Mouse (Mus musculus) induced T-regulatory cell, adult 2 months (primary cell): ENCODE results near the gene Nipsnap2.
"Not testable (repeated sequence)": the region's sequence is repeated elsewhere in the genome, so short reads cannot be mapped to it uniquely, and the experiment has no call there.

ENCODE experiments used
- DNase-seq: peaks from one replicate; pipeline ENCODE4 v3.0.0-alpha.2; 2012; ENCODE audit warnings: low read depth

Gene Nipsnap2

DNA sequence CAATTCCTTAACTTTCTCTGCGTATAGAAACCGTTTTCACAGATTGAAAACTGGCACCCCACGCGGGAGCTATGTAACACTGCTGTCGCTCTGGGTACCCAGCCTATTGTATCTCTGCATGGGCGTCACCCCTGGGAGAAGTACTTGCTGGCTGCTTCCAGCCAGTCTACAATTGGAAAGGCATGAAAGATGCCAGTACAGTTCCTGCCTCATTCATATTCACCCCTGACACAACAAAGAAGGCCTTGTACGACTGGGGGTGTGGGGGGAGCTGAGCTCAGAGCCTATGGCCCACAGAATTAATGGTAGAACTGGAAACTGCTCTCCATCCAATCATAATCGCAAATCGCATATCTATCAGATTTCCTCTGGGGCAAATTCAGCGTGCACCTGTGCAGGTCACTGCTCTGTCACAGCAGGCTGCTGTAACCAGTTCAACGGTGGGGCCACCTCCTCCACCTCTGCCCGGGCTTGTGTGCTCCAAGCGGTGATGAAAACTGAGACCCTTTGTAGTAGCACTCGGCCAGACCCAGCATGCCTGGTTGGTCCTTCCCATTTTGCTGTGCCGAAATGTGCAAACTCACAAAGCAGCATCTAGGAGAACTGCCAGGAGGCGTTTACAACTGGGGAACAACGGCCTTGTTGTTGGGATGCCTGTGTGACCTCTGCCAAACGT, 37.1 kb downstream of the Nipsnap2 start:
- DNase-seq, result no peak

DNA sequence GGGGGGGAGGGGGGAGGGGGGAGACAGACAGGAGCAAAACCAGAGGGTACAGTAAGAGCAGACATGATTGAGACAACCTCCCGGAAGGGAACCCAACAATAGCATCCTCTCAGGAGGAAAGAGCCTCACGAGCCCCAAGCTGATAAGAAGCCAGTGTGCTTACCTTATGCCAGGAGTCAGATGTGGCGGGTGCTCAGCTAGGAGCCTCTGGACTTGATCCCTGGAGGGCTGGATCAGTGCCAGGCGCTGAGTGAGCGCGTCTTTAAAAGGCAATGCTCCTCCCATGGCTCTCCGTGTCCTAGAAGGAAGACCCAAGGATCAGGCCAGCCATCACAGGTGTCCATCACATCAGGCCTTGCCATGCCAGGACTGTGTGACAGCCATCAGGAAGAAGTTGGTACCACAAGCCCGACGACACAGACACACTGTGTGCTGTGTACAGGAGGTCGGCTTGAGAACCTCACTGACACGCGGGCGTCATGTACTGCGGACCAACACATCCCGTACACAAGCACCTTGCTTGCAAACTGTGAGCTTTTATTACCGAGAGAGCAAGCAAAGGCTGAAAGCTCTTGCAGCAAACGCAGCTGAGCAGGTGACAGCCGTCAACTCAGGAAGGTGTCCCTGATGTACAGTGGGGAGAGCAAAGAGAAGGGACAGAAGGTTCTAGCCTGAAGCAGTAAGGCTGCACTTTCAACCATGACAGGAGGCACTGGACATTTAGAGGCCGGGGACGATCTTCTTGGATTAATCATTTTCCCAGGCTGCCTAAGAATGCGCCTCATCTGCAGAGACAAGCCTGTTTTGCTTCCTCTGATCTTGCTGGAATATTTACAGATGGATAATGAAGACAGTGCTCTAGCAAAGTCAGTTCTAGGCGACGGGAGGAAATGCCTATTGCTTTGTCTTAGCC, 45.8 kb downstream of the Nipsnap2 start:
- no peak for DNase-seq

DNA sequence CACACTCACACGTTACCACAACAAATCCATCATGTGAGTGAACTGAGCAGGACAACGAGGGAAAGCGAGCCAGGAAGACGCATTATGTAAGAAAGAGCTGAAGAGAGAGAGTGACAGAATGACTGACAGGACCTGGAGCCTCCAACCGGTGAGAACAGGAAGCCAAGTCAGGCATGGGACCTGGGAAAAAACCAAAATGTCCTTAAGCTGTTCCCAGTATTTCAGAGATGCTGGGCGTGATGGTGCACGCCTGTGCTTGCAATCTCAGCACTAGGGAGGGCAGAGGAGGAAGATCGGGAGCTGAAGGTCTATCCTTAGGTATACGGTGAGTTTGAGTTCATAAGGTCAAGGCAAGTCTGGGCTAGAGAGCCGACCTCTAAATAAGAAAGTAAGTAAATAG, 47.6 kb downstream of the Nipsnap2 start:
- no peak for DNase-seq

DNA sequence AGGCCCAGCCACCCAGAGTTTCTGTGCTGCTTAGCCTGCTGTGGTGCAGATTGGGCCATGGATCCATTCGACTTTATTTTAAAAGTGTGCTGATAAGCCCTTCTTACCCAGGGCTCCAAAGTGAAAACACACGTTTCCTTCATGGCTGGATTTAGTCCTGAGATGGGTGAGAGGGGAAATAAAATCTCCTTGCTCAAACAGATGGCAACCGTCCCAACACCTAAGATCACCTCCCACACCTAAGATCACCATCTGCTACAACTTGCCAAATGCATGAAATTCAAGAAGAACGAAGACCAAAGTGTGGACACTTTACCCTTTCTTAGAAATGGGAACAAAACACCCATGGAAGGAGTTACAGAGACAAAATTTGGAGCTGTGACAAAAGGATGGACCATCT, 48.5 kb downstream of the Nipsnap2 start:
- DNase-seq, result not testable (repeated sequence)

DNA sequence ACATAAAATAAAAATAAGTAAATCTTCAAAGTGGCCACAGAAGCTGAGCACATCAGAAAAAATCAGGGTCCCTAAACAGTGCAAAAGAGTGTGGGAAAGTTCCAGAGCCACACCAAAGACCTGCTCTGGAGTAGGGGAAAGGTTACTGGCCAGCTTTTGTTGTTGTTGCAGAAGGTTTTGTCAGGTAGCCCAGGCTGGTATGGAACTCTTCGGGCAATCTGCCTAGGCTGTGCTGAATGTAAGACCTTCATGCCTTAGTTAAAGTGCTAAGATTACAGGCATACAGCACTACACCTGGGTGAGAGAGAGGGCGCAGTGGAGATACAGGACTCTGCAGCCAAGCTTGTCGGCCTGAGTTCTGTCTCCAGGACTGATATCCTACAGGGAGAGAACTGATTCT, 49.8 kb downstream of the Nipsnap2 start:
- DNase-seq, result no peak

DNA sequence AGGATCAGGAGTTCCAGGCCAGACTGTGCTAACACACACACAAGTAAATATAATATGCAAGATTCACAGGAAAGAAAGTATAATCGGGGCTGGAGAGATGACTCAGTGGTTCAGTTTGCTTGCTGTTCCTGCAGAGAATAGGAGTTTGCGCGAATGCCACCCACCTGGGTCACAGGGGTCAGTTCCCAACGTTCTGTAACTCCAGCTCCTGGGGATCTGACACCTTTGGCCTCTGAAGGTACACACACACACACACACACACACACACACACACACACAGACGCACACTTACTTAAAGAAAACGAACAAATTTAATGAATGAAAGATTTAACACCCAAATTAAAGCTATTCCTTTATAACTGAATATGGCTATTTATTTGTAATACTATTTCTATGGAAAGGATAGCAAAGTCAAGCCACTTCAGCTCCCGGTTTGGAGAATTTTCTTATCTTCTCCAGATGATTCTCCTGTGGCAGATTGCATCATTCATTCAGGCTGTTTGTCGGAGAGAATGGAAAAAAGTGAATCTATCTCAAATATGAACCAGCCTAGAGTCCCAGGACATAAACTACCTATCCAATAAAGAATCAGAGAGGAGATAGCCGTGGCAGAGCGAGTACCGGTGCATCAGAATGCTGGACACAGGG, 53.6 kb downstream of the Nipsnap2 start:
- no peak for DNase-seq

DNA sequence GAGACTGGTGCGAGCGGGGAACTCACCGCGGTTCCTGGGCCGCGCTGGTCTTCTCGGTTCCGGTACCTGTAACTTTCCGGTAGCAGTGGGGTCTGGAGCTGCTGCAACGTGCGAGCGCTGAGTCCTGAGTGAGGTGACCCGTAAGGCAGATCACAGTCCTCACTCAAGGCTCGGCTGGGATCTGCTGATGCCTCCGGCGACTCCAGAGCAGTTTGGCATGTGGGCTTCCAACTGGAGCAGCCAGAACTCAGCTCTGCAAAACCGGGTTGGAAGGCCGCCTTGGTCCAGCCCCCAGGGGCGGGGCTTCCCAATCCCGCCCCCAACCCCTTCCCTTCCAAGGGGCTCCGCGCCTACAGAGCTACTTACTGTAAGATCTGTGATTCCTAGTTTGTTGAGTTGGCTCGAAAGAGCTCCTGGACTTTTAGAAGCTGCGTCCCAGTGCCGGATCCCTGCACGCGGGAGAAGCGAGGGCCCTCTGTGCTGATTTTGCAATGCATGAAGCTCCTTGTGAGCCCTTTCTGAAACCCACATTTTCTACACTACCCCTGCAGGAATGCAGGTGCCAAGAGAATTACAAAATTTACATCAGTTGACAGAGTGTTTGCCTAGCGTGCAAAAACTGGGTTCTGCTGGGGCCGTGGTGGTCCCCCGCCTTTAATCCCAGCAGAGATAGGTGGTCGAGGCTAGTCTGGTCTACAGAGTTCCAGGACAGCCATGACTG, 54.3 kb downstream of the Nipsnap2 start:
- DNase-seq, result peak; percentile 87

DNA sequence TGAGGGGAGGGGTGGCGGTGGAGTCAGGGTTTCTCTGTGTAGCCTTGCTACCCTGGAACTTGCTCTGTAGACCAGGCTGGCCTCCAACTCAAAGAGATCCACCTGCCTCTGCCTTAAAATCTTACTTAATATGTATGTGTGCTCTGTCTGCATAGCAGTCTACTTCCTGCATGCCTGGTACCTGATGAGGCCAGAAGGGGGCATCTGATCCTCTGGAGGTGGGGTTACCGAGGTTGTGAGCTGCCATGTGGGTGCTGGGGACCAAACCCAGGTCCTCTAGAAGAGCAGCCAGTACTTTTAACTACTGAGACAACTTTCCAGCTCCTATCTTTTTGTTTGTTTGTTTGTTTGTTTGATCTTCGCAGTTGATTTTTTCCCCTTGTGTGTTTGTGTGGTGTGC, 55.3 kb downstream of the Nipsnap2 start:
- peak; percentile 29 for DNase-seq

DNA sequence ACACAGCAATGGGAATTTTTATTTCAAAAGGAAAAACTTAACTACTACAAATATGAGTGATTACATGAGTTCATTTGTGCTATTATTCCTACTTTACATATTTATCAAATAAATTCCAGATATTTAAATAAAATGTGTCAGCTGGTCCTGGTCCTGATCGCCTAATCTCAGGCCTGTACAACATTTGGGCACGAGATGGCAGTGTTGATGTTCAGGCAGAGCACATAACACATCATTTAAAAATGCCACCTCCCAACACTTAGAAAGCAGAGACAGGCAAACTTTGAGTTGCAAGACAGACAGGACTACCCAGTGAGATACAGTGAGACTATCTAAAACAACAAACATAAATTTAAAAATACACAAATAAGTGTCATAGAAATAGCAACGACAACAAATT, 57.3 kb downstream of the Nipsnap2 start:
- DNase-seq, result peak; percentile 70

DNA sequence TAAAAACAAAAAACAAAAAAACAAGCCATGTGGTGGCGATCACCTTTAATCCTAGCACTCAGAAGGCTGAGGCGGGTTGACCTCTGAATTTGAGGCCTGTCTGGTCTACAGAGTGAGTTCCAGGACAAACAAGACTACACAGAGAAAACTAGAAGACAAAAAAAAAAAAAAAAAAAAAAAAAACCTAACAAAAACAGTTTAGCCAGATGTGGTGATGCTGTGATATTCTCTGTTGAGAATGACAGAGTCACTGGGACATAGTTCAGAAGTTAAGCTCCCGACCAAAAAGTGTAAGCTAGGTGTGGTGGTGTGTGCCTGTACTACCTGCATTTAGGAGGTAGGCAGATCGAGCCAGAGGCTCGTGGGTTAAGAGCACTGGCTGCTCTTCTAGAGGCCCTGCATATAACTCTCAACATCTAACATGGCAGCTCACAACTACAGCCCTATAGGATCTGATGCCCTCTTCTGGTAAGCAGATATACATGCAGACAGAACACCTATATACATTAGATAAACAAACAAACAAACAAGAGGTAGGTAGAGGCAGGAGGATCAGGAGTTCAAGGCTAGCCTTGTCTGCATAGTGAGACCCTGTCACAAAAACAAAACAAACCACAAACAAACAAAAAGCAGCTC, 60.5 kb downstream of the Nipsnap2 start:
- peak; percentile 34 for DNase-seq

DNA sequence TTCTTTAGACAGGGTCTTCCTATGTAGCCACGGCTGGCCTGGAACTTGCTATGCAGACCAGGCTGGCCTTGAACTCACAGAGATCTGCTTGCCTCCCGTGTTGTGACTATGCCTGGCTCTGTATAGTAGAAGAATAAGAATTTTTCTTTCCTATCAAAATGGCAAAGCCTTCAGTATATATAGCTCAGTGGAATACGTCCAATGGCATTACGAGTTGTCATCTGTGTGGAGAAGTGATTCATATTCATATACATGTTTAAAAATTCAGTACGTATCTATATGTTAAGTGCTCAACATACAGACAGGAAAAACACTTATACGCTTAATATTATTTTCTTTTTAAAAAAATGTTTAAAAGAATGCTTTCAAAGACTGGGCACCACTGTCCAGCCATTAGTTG, 61.3 kb downstream of the Nipsnap2 start:
- DNase-seq, result no peak

DNA sequence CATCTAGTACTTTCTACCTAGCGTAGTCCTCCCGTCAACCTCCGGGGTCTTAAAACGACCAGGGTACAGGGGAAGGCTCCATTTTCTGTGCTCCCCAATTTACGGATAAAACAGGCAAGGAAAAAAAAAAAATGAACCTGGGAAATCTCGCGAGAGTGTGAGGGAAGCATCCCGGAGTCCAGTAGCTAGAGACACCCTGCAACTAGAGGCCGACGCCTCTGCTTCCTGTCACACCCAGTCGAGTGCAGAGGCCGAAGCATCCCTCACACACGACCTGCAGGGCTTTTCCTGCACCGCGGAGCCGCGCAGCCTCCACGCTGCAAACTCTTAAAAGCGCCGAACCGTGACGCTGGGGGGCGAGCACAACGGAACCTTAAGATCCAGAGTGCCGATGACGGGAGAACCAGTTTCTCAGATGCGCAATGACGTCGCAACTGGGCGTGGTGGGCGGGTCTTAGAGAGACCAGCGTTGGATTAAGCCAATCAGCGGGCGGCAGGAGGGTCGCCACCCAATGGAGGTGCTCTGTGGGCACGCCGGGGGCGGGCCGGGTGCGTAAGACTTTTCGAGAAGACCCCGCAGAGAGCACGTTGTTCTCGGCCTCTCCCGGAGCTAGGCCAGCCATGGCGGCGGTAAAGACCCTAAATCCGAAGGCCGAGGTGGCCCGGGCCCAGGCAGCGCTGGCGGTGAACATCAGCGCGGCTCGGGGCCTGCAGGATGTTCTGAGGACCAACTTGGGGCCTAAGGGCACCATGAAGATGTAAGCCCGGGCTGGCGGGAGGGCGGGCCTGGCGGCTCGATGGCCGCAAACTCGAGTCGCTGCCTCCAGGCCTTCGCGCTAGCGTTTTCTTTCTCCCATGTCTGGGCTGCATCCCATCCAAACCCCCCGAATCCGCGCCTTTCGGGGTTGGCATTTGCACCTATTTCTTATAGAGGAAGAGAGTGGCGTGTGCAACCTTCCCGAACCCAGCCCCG, 62.2 kb downstream of the Nipsnap2 start, which contains the start of gene Psph:
Psph (minus strand) TSS at position 632 of the 973 bp plus-strand sequence.
- peak; percentile 100 for DNase-seq

DNA sequence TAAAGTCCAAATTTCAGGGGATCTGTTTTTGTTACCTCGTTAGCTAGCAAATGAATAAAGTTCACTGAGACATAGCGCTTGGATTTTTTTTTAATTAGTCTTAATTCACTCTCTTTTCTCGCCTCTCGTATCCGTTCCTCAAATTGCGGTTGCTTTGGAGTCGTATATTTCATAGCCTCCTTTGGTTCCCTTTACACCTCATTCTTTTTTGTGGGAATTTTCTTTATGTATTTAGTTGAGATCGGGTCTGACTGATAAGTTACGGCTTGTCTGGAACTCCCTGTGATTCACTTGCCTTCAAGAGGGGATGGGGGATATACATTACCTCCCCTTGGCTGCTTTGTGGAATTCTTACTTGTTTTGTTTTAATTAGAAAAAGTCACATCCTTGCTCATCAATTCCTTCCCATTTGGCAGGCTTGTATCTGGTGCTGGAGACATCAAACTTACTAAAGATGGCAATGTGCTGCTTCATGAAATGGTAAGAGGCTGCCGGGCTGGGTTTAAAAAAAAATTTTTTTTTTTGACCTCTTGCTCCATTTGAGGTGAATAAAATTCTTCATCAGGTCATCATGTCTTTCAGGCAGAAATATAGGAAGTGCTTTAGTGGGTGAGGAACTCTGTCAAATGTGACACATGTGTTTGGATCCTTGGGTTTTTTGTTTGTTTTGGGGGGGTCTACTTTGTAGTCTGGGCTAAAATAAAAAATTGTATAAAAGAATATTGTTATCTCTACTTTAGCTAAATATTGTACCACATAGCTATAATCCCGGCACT, 63.1 kb downstream of the Nipsnap2 start:
- peak; percentile 27 for DNase-seq

DNA sequence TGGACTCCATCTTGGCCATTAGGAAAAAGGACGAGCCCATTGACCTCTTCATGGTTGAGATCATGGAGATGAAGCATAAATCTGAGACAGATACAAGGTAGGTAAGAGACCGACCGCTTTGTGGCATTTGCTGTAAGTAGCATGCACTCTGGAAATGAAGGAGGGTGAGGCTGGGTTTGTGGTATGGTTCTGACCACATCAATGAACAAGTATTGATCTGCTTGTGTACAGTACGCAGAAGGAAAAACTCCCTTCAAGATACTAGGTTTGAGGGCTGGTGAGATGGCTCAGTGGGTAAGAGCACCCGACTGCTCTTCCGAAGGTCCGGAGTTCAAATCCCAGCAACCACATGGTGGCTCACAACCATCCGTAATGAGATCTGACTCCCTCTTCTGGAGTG, 65.7 kb downstream of the Nipsnap2 start:
- peak; percentile 62 for DNase-seq
